Mouse (Mus musculus) erythroblast, embryonic 14.5 days (primary cell): Measurements from ENCODE around the gene Dnah6.

ENCODE experiments used
- GATA1 ChIP-seq: IDR thresholded peaks from 2 replicates; pipeline ENCODE4 v1.6.1; 2012; ENCODE audit warnings: low read length, inconsistent platforms, mixed read lengths
- TAL1 ChIP-seq: IDR thresholded peaks from 3 replicates; pipeline ENCODE4 v1.6.1; 2012; ENCODE audit warnings: low read length, inconsistent platforms, mixed read lengths

GRCm38 (mm10) chr6:73209598-73209997 is 11.9 kb downstream of the Dnah6 start:
- TF ChIP-seq TAL1 (no peak), GATA1 (no peak)
